Mouse (Mus musculus): Measurements from ENCODE around the gene Prkacb. TPM values are rescaled to one million over a fixed set of nuclear protein-coding genes. Genes with fewer than 3 reads are reported as not detected.

Gene Prkacb
- total RNA-seq, 2 experiments from 2014 or later, result 47.3 to 58.2 TPM

DNA sequence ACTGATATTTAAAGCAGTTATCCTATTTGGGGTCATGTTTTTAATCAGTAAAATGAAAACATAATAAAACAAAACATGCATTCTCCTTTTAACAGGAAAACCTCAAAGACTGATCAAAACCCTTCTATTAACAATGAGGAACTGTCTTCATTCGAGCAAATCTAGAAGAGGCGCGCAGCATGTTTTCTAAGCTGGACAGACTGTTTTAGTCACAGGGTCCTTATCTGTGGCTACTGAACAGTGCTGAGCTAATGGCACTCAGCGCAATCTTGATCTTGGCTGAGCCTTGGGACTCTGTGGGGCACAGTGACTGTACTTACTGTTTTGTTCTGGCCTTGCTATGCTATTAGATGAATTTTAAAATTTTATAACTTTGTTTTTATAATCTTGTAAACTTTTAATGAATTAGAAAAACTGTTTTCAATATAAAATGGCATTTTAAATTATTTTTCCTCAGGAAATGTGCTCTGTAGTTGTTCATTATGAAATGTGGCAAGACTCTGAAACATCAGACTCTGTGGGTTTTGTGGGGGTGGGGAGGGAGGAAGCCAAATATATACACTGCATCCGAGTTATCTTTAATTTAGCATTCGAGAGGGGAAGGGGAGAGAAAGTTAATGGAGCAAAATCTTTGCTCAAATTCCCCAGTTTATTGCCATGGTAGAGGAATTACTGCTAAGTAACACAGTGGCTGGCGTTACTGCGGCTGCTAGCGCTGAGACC is 77.7 kb downstream of the Prkacb start:
- peak; percentile 54 for ATAC-seq (ENCODE audit: poor library complexity, severe bottlenecking)

DNA sequence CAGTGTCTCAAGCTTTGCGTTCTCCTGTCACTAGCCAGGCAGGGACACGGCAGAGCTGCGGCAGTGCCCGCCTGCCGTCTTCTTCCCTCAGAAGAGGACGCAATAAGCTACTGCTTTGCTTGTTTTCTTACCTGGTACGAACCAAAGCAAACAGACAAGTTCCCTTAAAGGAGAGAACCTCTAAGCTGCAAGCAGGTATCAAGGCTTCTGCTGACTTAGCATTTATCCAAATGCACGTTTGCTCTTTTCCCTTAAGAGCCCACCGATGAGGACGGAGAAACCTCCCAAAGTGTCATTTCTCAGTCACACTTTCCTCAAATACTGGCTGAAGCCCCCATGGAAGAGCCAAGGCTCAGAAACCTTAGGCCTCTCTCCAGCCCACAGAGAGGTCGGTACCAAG is 81.3 kb downstream of the Prkacb start:
- ATAC-seq (ENCODE audit: poor library complexity, severe bottlenecking), result no peak

DNA sequence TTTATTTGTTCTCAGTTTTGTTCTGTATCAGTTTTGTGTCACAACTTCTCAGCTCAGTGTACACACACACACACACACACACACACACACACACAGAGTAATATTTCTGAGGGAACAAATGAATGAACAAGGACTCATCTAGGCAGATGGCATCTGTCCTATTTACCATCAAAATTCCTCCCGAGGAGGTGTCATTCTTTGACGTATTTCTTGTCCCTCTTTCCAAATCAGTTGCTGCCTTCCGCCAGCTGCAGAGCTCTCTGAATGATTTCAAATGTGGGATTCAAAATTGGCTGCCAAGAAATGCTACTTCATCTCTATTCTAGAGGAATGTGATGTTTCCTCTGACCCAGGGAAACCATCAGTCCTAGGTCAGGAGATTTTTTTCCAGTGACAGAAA is 89.8 kb downstream of the Prkacb start:
- no peak for ATAC-seq (ENCODE audit: poor library complexity, severe bottlenecking)

GRCm38 (mm10) chr3:146719696-146720095 is 93.1 kb downstream of the Prkacb start:
- no peak for ATAC-seq (ENCODE audit: poor library complexity, severe bottlenecking)

DNA sequence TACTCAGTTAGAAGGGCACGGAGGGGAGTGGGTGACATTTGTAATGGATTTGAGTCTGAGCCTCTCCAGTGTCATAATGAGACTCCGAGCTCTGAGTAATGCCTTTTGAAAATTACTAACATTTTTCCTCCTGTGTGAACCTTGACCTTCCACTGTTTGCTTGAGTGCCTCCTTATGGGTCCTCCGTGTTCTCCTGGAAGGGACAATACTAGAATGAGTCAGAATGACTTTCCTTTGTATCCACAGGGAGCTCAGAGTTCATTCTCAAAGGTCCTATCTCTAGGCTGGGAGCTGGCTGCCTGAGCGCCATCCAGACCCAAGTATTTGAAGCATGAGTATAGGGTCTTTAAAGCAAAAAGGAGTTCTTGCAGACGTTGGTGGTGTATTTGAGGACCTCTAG is 94.5 kb downstream of the Prkacb start:
- ATAC-seq (ENCODE audit: poor library complexity, severe bottlenecking), result no peak

GRCm38 (mm10) chr3:146712305-146712704 is 100.5 kb downstream of the Prkacb start:
- ATAC-seq (ENCODE audit: poor library complexity, severe bottlenecking), result no peak

GRCm38 (mm10) chr3:146711559-146711958 is 101.2 kb downstream of the Prkacb start:
- ATAC-seq (ENCODE audit: poor library complexity, severe bottlenecking), result 0 out of 2 replicates have a peak, but pooled peaks have one; percentile 36

GRCm38 (mm10) chr3:146711084-146711483 is 101.7 kb downstream of the Prkacb start:
- ATAC-seq (ENCODE audit: poor library complexity, severe bottlenecking), result no peak

GRCm38 (mm10) chr3:146709086-146709485 is 103.7 kb downstream of the Prkacb start:
- no peak for ATAC-seq (ENCODE audit: poor library complexity, severe bottlenecking)

DNA sequence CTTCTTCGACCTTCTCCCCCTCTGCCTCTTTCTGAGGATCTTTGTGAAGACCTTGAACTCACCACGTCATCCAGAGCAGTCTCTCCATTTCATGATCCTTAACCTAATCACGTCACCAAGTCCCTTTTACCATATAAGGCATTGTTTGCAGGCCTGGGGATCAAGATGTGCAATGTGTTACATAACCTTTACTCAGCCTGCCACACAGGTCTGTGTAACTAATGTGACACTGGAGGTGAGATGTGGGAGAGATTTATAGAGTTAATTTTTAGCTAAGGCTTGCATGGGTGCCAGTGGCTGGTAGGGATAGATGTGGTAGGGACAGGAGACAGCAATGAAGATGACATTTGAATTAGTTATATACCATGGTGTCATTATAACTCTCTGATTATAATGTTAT is 104.4 kb downstream of the Prkacb start:
- 0 out of 2 replicates have a peak, but pooled peaks have one; percentile 14 for ATAC-seq (ENCODE audit: poor library complexity, severe bottlenecking)

- ATAC-seq (ENCODE audit: poor library complexity, severe bottlenecking), result no peak
Measured at GRCm38 (mm10) chr3:146704099-146704498, 108.7 kb downstream of the Prkacb start.

GRCm38 (mm10) chr3:146700051-146700450 is 112.7 kb downstream of the Prkacb start:
- ATAC-seq (ENCODE audit: poor library complexity, severe bottlenecking), result no peak

- peak; percentile 77 for ATAC-seq (ENCODE audit: poor library complexity, severe bottlenecking)
Measured at GRCm38 (mm10) chr3:146698982-146699381, 113.8 kb downstream of the Prkacb start.

DNA sequence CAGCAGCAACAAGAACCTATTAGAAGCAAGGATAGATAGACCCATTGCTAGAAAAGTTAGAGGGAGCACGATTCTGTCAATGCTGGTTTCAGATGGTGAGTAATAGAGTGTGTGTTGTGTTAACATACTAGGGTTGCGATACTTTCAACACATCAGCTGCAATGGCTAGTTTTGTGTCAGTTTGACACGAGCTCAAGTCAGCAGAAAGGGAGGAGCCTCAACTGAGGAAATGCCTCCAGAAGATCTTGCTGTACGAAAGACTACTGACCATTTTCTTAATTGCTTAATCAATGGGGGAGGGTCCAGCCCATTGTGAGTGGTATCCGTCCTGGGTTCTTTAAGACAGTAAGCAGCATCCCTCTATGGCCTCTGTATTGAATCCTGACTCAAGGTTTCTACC is 120.2 kb downstream of the Prkacb start:
- ATAC-seq (ENCODE audit: poor library complexity, severe bottlenecking), result peak; percentile 49

GRCm38 (mm10) chr3:146687121-146687725 is 125.6 kb downstream of the Prkacb start:
- ATAC-seq (ENCODE audit: poor library complexity, severe bottlenecking), result no peak

DNA sequence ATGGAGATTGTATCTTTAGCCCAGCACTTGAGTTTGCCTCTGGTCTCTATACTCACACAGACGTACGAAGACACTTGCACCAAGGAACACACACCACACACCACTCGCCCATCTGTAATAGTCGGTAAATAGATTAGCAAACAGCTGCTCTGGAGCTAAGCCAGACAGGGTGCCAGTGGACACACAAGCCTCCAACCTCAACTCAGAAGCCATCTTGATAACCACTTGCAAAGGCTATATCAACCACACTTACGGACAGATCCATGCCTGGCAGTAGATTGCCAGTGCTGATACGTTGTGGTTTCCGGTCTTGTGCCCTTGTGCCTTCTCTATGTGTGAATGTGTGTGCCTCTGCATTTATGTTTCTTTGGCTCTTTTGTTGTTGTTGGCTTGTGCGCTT is 126.4 kb downstream of the Prkacb start:
- ATAC-seq (ENCODE audit: poor library complexity, severe bottlenecking), result peak; percentile 62

- ATAC-seq (ENCODE audit: poor library complexity, severe bottlenecking), result peak; percentile 57
Measured at GRCm38 (mm10) chr3:146684811-146685675, 127.7 kb downstream of the Prkacb start, which contains the start of gene Samd13. Samd13 (minus strand) TSS chr3:146685592.

GRCm38 (mm10) chr3:146683095-146683494 is 129.7 kb downstream of the Prkacb start:
- no peak for ATAC-seq (ENCODE audit: poor library complexity, severe bottlenecking)

GRCm38 (mm10) chr3:146682140-146682651 is 130.6 kb downstream of the Prkacb start:
- ATAC-seq (ENCODE audit: poor library complexity, severe bottlenecking), result peak; percentile 13; the same call in 1 of the 2 replicates

GRCm38 (mm10) chr3:146681696-146682095 is 131.1 kb downstream of the Prkacb start:
- ATAC-seq (ENCODE audit: poor library complexity, severe bottlenecking), result no peak

DNA sequence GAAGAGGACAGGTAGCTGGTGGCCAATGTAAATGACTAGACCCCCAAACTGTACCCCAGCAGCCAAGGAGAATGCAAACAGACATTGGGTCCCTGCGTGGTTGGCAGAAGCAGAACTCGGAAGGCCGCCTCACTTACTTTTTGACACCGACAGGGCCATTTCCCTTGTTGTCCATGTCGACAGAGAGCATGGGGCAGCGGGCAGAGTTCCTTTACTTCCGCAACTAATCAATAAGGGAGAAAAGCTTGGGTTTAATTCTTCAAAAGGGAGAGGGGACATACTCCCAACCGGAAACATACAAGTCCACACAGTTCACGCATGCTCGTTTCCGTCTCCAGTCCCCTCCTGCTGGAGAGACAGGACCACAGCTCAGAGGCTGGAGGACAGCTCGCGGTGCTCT is 132.2 kb downstream of the Prkacb start:
- ATAC-seq (ENCODE audit: poor library complexity, severe bottlenecking), result no peak
